Mouse (Mus musculus) adrenal gland, adult 8-10 months (tissue): ENCODE data around the gene Chchd5. TPM values are rescaled to one million over a fixed set of nuclear protein-coding genes. Genes with fewer than 3 reads are reported as not detected.

Experiments used
- DNase-seq: peaks from one replicate; pipeline ENCODE4 v3.0.0; 2022
- total RNA-seq, 4 experiments: library from RNA; stranded (reverse); gene quantifications; 2 replicates each; pipeline ENCODE4 v1.2.4; 2022

Gene Chchd5
- total RNA-seq, 4 experiments from 2014 or later = 23.5 to 27.8 (median 24.9) TPM

DNA sequence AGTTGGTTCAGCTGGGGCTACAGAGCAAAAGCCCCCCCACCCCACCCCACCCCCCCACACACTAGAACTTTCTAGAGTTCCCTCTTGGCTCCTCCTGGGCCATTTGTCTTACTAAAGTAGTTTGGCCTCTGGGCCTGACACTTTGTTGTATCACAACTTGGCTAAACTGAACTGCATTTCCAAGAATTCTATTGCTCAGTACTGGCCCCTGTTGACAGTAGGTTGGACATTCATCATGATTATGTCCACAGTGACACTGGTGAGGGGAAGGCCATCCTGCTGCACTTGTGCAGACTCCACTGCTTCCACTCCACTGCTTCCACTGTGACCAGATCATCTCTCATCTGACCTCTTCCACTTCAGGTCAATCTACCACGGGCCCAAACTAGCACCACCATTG is 23.3 kb downstream of the Chchd5 start:
- DNase-seq = peak; percentile 34

DNA sequence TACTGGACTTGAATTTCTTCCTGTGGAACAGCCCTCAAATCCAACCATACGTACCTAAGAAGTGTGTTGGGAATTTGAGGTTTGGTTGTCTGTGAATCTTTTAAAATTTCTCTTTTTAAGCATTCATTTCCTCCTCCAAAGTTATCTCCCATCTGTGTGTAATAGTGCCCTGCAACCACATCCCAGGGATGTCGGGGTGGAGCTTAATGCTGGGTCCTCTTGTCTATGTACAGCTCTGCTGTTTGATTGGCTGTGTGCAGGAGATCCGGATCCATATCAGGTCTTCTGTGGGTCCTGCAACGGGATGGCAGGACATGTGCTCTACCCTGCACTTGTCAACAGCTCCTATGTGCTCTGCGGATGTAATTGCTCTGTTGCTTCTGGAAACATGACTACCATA is 35.3 kb downstream of the Chchd5 start:
- DNase-seq = no peak

DNA sequence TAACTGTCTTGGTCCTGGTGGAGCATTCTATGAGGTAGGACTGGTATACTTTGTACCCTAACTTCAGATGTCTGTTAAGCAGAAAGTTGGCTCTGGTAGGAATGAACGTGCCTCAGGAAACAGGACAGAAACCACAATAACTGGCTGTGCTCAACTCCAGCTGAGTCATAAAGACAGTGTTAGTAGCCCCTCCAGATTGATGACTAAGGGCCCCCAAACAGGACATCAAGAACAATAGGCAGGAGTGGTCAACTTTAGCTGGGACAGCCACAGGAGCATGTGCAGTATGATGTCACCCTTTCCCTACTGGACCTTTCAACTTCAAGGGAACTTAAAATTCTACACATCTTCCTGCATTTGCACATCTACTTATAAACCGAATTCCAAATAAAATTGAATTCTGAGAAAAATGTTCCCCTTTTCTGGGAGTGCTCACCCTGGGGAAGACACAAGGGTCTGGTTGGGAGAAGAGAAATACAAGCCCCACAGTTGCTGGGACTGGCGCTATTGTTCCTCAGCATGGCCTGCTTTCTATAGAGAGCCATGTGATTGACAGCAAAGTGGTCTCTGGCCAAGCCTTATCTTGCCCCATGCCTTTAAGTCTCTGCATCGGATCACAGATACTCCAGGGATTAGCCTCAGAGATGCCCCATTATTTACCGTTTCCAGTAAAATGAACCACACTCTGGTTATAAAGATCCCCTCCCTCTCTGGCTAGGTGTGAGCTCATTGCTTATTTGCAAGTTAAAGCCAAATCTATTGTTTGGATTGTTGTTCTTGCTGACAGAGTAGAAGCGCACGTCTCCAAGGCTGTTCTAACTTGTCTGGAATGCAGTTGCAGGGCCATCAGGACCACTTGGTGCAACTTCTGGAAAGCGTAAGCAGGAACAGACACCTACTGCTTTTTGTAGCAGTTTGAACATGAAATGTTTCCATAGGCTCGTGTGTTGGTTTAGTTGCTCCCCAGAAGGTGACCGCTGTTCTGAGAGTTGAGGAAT is 37.3 kb downstream of the Chchd5 start:
- no peak for DNase-seq

DNA sequence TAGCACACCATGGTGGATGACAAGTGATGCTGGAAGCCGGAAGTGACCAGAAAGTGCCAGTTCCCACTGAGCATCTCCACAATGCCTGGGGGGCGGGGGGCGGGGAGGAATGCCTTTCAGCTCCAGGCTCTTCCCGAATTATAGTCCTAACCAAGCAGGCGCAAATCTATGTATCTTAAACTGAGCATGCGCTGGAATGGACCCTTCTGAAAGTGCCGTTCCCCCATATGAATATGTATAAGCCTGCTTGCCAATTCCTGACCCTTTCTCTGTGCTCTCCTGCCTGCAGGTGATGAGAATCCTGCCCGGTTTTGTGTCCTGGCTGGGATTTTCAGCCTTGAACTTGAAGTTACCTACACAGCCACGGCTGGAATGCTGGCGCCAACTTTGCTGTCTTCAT is 43.9 kb downstream of the Chchd5 start:
- no peak for DNase-seq

DNA sequence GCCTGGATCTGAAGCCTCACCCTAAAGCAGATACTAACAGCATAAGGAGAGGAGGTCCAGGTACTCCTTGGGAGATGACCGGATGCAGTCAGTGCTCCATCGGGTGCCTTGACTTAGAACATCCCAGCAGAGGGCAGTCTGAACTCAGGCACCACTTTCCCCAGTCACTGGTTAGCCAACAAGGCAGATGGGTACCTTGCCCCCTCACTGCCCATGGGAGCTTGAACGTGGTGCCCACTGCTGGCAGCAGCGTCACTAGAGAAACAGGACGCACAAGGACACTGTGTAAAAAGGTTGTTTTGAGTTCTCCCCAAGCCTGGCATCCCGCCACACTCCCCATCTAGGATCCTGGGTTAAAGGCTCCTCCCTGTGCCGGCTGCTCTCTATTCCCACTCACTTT is 45.0 kb downstream of the Chchd5 start:
- DNase-seq = peak; percentile 21

DNA sequence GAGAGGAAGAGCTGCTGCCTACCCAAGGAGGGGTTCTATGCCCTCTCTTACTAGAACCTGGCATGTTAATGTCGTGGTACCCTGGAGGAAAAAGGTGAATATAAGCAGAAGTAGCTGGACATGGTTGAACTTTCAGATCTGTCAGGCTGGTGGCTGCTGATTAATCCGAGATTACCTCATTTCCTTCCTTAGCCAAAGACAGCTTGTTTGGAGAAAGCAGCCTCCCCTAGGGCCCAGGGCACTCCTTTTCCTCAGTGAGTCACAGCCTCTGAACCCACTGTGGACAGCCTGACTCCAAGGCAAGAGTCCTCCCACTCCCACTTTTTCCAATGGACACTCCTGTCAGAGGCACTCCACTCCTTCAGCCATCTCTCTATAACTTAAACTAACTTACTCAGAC is 46.1 kb downstream of the Chchd5 start:
- no peak for DNase-seq

DNA sequence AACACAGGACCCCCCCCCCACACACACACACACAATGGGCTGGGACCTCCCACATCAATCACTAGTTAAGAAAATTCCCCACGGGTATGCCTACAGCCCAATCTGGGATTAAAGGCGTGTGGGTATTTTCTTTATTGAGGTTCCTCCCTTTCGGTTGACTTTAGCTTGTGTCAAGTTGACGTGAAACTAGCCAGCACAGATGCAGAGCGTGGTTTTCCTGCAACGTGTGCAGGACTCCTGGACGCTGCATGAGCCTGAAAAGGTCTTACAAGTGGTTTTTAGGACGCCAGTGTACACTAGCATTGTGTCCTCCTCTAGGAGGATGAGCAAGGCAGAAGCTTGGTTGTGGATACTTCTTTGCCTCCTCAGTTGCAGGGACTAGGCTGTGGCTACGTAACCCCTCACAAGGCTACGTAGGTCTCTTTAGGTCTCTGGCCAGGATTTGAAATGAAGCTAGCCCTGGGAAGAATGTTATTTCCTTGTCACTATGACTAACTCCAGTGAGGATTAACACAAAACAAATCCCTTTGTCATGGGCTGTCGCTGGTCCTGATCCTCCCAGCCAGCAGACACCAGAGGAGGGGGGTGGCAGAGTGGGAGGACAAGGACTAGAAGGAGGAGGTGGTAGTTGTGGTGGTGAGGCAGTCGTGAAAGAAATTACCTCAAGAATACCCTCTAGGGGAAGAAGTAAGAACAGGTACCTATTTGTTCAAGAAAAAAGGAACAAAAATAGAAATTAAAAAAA is 47.3 kb downstream of the Chchd5 start:
- DNase-seq = no peak

DNA sequence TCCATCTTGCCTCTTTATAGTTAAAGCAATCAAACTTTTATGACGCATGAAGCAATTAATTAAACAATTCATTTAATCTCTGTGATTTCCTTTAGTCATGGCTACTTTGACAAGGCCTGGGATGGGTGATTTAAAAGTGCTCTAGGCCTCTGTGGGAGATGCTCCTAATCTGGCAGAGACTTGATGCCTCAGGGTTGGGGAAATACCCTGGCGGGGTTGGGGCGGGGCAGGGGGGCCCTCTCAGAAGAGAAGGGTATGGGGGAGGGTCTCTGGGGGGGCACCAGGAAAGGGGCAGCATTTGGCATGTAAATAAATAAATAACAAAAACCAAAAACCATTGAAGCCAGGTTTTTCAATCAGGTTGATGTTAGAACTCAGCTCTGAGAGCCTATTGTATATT is 48.2 kb downstream of the Chchd5 start:
- no peak for DNase-seq

DNA sequence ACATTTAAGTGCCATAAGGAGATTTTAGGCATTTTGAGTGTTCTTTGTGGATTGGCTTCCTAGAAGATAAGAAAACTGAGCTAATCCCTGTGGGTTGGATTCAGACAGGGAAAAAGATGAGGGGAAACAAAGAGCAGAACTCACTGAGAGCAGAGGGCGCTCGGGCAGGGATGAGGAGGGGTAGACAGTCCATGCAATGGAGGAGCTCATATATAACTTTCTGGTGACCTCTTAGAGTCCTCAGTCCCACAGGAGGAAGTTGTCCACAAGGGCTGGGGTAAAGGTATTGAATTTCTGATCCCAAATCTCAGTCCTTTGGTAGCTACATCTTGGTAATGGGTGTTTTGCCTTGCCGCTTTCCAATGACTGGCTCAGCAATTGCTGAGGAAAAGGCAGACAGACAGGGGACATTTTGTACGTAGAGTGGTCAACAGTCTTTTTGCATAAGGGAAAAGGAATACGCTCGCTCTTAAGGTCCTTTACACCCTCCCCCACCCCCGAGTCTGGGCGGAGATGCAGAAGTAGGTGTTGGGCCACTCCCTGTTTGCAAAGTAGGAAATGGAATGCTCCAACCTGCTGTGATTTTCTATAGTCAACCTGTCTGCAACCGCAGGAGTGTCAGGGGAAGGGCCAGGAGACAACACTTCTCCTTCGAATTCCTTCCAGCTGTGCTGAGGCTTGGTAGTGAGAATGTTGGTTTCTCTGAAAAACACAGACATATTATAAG is 48.8 kb downstream of the Chchd5 start:
- DNase-seq = no peak

DNA sequence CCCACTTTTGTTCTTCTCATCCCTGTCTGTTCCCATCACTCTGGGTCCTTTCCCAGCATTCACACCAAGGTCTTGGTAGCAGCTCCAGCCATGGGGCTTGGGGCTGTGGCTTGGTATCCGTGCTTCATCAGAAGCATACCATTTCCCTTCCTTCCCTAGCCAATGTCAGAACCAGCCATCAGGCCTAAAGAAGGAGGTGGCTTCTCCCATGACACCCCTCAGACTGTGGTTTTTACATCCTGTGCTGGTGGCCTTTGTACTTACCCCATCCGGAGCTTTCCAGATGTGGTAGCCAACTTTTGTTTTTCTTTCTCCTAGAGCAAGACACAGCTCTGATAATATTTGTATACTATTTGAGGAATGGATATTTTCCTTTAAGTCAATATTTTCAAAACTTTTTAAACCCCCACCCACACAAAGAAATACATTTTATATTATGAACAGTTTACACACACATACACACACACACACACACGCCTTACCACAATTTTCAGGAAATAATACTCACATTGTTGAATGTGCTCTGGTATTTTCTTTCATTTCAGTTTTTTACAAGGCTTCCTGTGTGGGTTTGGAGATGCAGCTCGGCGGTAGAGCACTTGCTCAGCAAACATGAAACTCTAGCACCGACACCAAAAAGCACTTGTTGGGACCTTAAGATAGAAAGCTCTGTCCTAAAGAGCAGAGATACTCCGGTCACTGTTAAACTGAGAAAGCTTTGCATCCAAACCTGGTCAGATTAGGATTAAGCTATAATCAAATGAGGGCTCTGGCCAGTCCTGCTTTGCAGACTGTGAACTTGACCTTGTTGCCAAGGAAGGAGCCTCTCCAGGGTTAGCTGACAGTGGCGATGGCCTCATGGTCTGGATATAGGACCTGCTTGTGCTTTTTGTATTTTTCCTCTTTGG is 50.7 kb downstream of the Chchd5 start:
- DNase-seq = no peak

DNA sequence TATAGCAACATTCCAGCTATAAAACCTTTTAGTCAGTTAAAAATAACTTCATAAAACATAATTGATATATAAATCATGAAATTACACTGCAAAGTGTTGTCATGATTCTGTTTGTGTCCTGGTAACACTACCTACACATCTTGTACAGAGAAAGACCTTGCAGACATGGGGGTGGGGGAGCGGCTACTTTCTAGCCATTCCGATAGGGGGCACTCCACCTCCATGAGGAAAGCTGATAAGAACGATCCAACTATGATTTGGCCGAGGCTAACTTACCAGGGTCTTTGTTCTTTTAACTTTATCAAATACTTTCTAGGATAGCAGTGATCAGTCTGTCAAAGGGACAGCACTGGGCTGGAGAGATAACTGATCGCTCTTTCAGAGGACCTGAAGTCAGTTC is 52.0 kb downstream of the Chchd5 start:
- DNase-seq = no peak

DNA sequence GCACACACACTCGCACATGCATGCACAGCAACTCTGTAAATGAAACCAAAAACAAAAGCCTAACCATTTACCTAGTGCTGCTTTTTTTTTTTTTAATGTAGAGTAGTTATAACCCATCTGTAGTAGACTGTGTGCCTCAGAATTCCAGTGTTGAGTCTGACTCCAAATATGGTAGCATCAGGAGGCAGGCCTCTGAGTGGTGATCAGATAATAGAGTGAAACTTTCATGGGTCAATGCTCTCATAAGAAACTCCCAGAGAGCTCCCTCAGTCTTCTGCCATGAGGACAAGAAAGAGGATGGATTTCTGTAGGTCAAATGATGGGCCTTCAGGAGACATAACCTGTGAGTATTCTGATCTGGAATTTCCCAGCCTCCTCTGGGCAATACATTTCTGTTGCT is 52.9 kb downstream of the Chchd5 start:
- DNase-seq = no peak

DNA sequence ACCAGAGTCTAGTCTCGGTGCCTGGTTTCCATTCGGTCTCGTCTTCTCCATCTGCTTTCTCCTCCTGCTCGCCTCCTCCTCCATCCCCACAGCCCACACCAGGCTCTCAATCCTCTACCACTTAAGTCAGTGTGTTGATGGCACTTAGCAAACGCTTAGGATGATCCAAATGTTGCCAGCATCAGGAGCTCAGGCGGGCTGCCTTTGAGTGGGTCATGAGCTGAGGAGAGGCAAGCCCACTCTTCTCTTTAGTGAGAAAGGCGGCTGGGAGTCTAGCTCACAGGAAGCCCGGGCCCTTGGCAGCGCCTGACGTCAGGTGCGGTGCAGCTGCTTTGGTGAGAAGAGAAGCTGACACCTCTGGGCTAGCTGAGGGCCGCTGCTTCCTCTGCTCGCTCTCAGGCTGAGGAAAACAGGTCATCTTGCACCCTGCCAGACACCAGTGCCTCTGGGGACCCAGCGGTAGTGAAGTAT is 54.1 kb downstream of the Chchd5 start:
- no peak for DNase-seq

Other genes starting within 250 kb of the Chchd5 start
- gene Zc3h8, start 185.6 kb upstream of the Chchd5 start, total RNA-seq = 1 to 10 TPM; 3.5 to 5.3 (median 3.9) TPM
- 10 to 100 TPM in 1 of 4 experiments, 1 to 10 TPM in 3; 5.4 to 13.9 (median 9.0) TPM for gene Zc3h6, start 162.3 kb upstream of the Chchd5 start, total RNA-seq
- 1 to 10 TPM; 3.9 to 6.2 (median 5.8) TPM for gene Gm10762, start 162.0 kb upstream of the Chchd5 start, total RNA-seq
- under 1 TPM in 2 of 4 experiments, not detected in 2; 0.05 to 0.17 TPM for gene Vinac1, start 81.5 kb upstream of the Chchd5 start, total RNA-seq
- gene Ttl, start 63.8 kb upstream of the Chchd5 start, total RNA-seq = 10 to 100 TPM; 10.6 to 14.2 (median 12.1) TPM
- 10 to 100 TPM; 17.6 to 23.3 (median 20.6) TPM for gene Polr1b, start 28.7 kb upstream of the Chchd5 start, total RNA-seq
- gene Slc20a1, start 69.1 kb downstream of the Chchd5 start, total RNA-seq = 10 to 100 TPM; 14.9 to 27.6 (median 22.8) TPM
- gene Ckap2l, start 167.5 kb downstream of the Chchd5 start, total RNA-seq = 1 to 10 TPM in 3 of 4 experiments, under 1 TPM in 1; 0.64 to 1.5 (median 1.3) TPM
- gene Il1a, start 180.3 kb downstream of the Chchd5 start, total RNA-seq = not detected
- gene Il1b, start 241.4 kb downstream of the Chchd5 start, total RNA-seq = 1 to 10 TPM in 3 of 4 experiments, under 1 TPM in 1; 0.87 to 2.7 (median 1.8) TPM